ENCODE assay signal across 19 mouse cellular contexts in the genomic region with DNA sequence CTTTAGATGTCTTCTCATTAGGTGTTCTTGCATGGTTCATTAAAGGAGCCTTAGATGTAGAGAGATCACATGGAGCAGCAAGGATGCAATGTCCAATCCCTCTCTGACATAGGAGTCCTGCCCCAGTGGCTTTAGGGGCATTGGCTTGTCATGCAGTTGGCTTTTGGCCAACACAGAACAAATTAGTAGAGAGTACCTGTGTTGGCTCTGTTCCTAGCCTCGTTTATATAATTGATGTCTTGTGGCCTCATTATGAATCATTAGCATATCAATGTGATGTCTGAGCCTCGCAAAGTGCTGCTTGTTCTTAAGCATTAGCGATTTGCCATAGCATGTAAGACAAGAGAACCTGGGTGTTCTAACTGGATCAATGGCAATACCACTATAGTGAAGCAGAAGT.
DNase-seq lines count a peak whose midpoint lies in the region; ATAC-seq and TF ChIP-seq lines count a peak whose summit lies in the region.
"Had no signal": no experiment of that assay in that cellular context is flagged by ENCODE, and none has a peak within 500 bp of the region (broad histone marks: within the 10 kb centered on the region; RNA-seq: fewer than 3 reads in every experiment).

No protein-coding gene starts in this region.

- ATAC-seq in forebrain, embryonic 11.5 days (replicated peaks; ENCODE audit: low FRiP score), result peak; percentile 87
- no peak for ATAC-seq in forebrain, postnatal 0 days
- peak; percentile 34; the same call in 1 of the 2 replicates for ATAC-seq in midbrain, embryonic 13.5 days
- ATAC-seq in forebrain, embryonic 14.5 days, result peak; percentile 80
- ATAC-seq in midbrain, postnatal 0 days (ENCODE audit: low FRiP score), result no peak
- ATAC-seq: intestine, postnatal 0 days had no signal

- H3K27me3 ChIP-seq in forebrain, embryonic 11.5 days (ENCODE audit: control insufficient read depth, insufficient read depth, low read length), result no peaks in the 10 kb centered on the region
- H3K27me3 ChIP-seq in forebrain, postnatal 0 days (ENCODE audit: insufficient read depth, low read length), result no peaks in the 10 kb centered on the region
- H3K27me3 ChIP-seq in midbrain, embryonic 13.5 days, result no peaks in the 10 kb centered on the region
- H3K27me3 ChIP-seq in midbrain, embryonic 10.5 days (ENCODE audit: low read depth, poor library complexity, severe bottlenecking), result no peaks in the 10 kb centered on the region
- no peaks in the 10 kb centered on the region for H3K27me3 ChIP-seq in forebrain, embryonic 14.5 days (replicated peaks; ENCODE audit: control insufficient read depth, insufficient read depth, low read length)
- no peaks in the 10 kb centered on the region for H3K27me3 ChIP-seq in midbrain, postnatal 0 days (ENCODE audit: insufficient read depth, low read length)
- H3K27me3 ChIP-seq: limb, embryonic 15.5 days had no signal

- TF ChIP-seq CTCF in forebrain, postnatal 0 days (IDR thresholded peaks at IDR 0.05; ENCODE audit: low read depth), result no peak
- TF ChIP-seq CTCF in midbrain, postnatal 0 days (IDR thresholded peaks at IDR 0.05), result no peak

- WGBS in forebrain, embryonic 11.5 days, result 41% methylated on average over 3 of the region's 3 CpGs
- WGBS in forebrain, postnatal 0 days, result 11% methylated on average over 3 of the region's 3 CpGs
- WGBS in midbrain, embryonic 13.5 days, result 48% methylated on average over 3 of the region's 3 CpGs
- WGBS in midbrain, embryonic 10.5 days, result 82% methylated on average over 3 of the region's 3 CpGs
- 4% methylated on average over 3 of the region's 3 CpGs for WGBS in forebrain, embryonic 14.5 days
- WGBS in midbrain, postnatal 0 days, result 45% methylated on average over 3 of the region's 3 CpGs

- H3K27ac ChIP-seq in forebrain, embryonic 11.5 days (ENCODE audit: low read depth, low read length), result no peak overlapping the region
- no peak overlapping the region for H3K27ac ChIP-seq in forebrain, postnatal 0 days (ENCODE audit: low read depth, low read length)
- H3K27ac ChIP-seq in midbrain, embryonic 13.5 days, result no peak overlapping the region
- no peak overlapping the region for H3K27ac ChIP-seq in midbrain, embryonic 10.5 days (replicated peaks)
- H3K27ac ChIP-seq in forebrain, embryonic 14.5 days (ENCODE audit: low read depth, low read length), result no peak overlapping the region
- H3K27ac ChIP-seq in midbrain, postnatal 0 days (ENCODE audit: low read depth, low read length), result no peak overlapping the region
- H3K27ac ChIP-seq: gastrocnemius, adult 2 months; layer of hippocampus, adult 2 months; limb, embryonic 15.5 days; liver, embryonic 14.5 days had no signal

- H3K4me3 ChIP-seq in forebrain, embryonic 11.5 days (ENCODE audit: low read depth, low read length), result no peak overlapping the region
- no peak overlapping the region for H3K4me3 ChIP-seq in forebrain, postnatal 0 days (ENCODE audit: low read depth, low read length)
- no peak overlapping the region for H3K4me3 ChIP-seq in midbrain, embryonic 13.5 days (replicated peaks)
- no peak overlapping the region for H3K4me3 ChIP-seq in midbrain, embryonic 10.5 days
- H3K4me3 ChIP-seq in forebrain, embryonic 14.5 days (ENCODE audit: low read depth, low read length), result no peak overlapping the region
- H3K4me3 ChIP-seq in midbrain, postnatal 0 days (ENCODE audit: low read depth, low read length), result no peak overlapping the region
- H3K4me3 ChIP-seq: gastrocnemius, adult 2 months; layer of hippocampus, adult 2 months; limb, embryonic 15.5 days had no signal

- H3K9ac ChIP-seq in forebrain, embryonic 11.5 days (ENCODE audit: low read length), result no peak overlapping the region
- H3K9ac ChIP-seq in forebrain, postnatal 0 days, result no peak overlapping the region
- no peak overlapping the region for H3K9ac ChIP-seq in midbrain, embryonic 13.5 days (replicated peaks)
- H3K9ac ChIP-seq in forebrain, embryonic 14.5 days (ENCODE audit: low read length), result no peak overlapping the region
- no peak overlapping the region for H3K9ac ChIP-seq in midbrain, postnatal 0 days (replicated peaks; ENCODE audit: low read length, poor library complexity, severe bottlenecking)
- H3K9ac ChIP-seq: limb, embryonic 15.5 days; liver, embryonic 14.5 days; lung, embryonic 14.5 days had no signal

- H3K9me3 ChIP-seq in forebrain, embryonic 11.5 days (ENCODE audit: control insufficient read depth, low read length), result no peaks in the 10 kb centered on the region
- H3K9me3 ChIP-seq in forebrain, postnatal 0 days (ENCODE audit: low read length), result no peaks in the 10 kb centered on the region
- H3K9me3 ChIP-seq in midbrain, embryonic 13.5 days, result no peaks in the 10 kb centered on the region
- no peaks in the 10 kb centered on the region for H3K9me3 ChIP-seq in midbrain, embryonic 10.5 days (replicated peaks)
- no peaks in the 10 kb centered on the region for H3K9me3 ChIP-seq in forebrain, embryonic 14.5 days (replicated peaks; ENCODE audit: control insufficient read depth, low read length)
- no peaks in the 10 kb centered on the region for H3K9me3 ChIP-seq in midbrain, postnatal 0 days (ENCODE audit: low read length)
- H3K9me3 ChIP-seq: limb, embryonic 15.5 days had no signal

- DNase-seq in forebrain, embryonic 11.5 days (ENCODE audit: low spot score), result peak; percentile 60
- no peak for DNase-seq in forebrain, postnatal 0 days
- DNase-seq in midbrain, embryonic 10.5 days (ENCODE audit: low spot score), result no peak
- peak; percentile 68 for DNase-seq in forebrain, embryonic 14.5 days (ENCODE audit: low spot score)
- DNase-seq in midbrain, postnatal 0 days (ENCODE audit: low spot score), result peak; percentile 2
- no peak for DNase-seq in thymus, postnatal 10 days (ENCODE audit: low spot score in 2 of 2)
- no peak for DNase-seq in frontal cortex, adult 2 months (ENCODE audit: extremely low spot score in 1 of 2, low spot score in 1 of 2)
- DNase-seq: adrenal gland, postnatal 36 days; cerebellum, adult 18-20 months; cerebellum, postnatal 25 days; gastrocnemius, adult 2 months; kidney, postnatal 25 days; lung, embryonic 14.5 days; right cerebral cortex, postnatal 14 days had no signal

- no peak overlapping the region for H3K4me2 ChIP-seq in forebrain, embryonic 11.5 days (ENCODE audit: low read depth, low read length, severe bottlenecking)
- H3K4me2 ChIP-seq in forebrain, postnatal 0 days (ENCODE audit: low read depth), result no peak overlapping the region
- no peak overlapping the region for H3K4me2 ChIP-seq in midbrain, embryonic 13.5 days (replicated peaks)
- no peak overlapping the region for H3K4me2 ChIP-seq in forebrain, embryonic 14.5 days (ENCODE audit: low read length)
- no peak overlapping the region for H3K4me2 ChIP-seq in midbrain, postnatal 0 days (ENCODE audit: low read depth, low read length, poor library complexity, severe bottlenecking)
- H3K4me2 ChIP-seq: limb, embryonic 15.5 days; lung, embryonic 14.5 days had no signal

- H3K36me3 ChIP-seq in forebrain, embryonic 11.5 days (ENCODE audit: control insufficient read depth, insufficient read depth, low read length), result no peaks in the 10 kb centered on the region
- no peaks in the 10 kb centered on the region for H3K36me3 ChIP-seq in forebrain, postnatal 0 days (ENCODE audit: insufficient read depth)
- no peaks in the 10 kb centered on the region for H3K36me3 ChIP-seq in midbrain, embryonic 13.5 days
- H3K36me3 ChIP-seq in midbrain, embryonic 10.5 days, result no peaks in the 10 kb centered on the region
- no peaks in the 10 kb centered on the region for H3K36me3 ChIP-seq in forebrain, embryonic 14.5 days (ENCODE audit: control insufficient read depth, insufficient read depth, low read length)
- H3K36me3 ChIP-seq in midbrain, postnatal 0 days (ENCODE audit: insufficient read depth, low read length), result no peaks in the 10 kb centered on the region
- H3K36me3 ChIP-seq: limb, embryonic 15.5 days had no signal

- H3K4me1 ChIP-seq in forebrain, embryonic 11.5 days (replicated peaks; ENCODE audit: control insufficient read depth, insufficient read depth, low read length), result no peaks in the 10 kb centered on the region
- no peaks in the 10 kb centered on the region for H3K4me1 ChIP-seq in forebrain, postnatal 0 days (ENCODE audit: insufficient read depth)
- 0 out of 2 replicates have a peak, but pooled peaks cover 4% of the 10 kb centered on the region for H3K4me1 ChIP-seq in midbrain, embryonic 13.5 days (replicated peaks)
- no peaks in the 10 kb centered on the region for H3K4me1 ChIP-seq in midbrain, embryonic 10.5 days
- no peaks in the 10 kb centered on the region for H3K4me1 ChIP-seq in forebrain, embryonic 14.5 days (ENCODE audit: control insufficient read depth, insufficient read depth, low read length)
- no peaks in the 10 kb centered on the region for H3K4me1 ChIP-seq in midbrain, postnatal 0 days (ENCODE audit: insufficient read depth, low read length)
- H3K4me1 ChIP-seq: limb, embryonic 15.5 days had no signal

Comparison
In these comparisons a context has a peak if more than half of its experiments do, and no peak if none do; other contexts are left out.
1. ATAC-seq: peak in forebrain, embryonic 11.5 days (single experiment), midbrain, embryonic 13.5 days (single experiment) and forebrain, embryonic 14.5 days (single experiment); none in forebrain, postnatal 0 days (single experiment) and midbrain, postnatal 0 days (single experiment).
2. DNase-seq: peak in forebrain, embryonic 11.5 days (single experiment), forebrain, embryonic 14.5 days (single experiment) and midbrain, postnatal 0 days (single experiment); none in forebrain, postnatal 0 days (single experiment), midbrain, embryonic 10.5 days (single experiment), thymus, postnatal 10 days (0 of 2) and frontal cortex, adult 2 months (0 of 2).